Mouse (Mus musculus): Measurements from ENCODE around the gene Mrpl38.

Gene Mrpl38

DNA sequence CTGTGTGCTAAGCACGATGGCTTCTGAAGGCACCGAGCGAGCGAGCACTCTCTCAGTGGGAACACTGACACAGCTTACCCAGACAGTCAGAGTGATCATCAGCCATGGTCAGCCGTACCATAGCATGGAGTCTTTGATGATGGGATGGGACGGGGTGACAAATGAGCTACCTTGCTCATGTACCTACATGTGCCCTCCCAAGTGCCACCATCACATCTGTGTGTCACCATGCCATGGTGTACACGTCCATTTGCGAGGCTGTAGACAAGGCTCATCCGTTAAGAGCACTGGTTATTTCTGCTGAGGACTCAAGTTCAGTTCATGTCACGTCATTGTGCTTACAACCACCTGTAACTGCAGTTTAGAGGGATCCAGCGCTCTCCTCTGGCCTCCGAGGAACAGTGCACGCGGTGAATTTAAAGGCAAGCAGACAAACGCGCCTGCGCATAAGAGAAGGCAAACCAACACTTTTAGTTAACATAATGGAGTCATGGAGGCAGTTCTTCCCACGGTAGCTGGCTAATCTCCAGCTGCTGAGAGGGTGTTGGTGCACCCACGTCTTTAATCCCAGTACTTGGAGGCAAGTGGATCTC lies 27.0 kb downstream of the Mrpl38 start:
- DNase-seq (ENCODE audit: low read depth, low spot score): no peak

DNA sequence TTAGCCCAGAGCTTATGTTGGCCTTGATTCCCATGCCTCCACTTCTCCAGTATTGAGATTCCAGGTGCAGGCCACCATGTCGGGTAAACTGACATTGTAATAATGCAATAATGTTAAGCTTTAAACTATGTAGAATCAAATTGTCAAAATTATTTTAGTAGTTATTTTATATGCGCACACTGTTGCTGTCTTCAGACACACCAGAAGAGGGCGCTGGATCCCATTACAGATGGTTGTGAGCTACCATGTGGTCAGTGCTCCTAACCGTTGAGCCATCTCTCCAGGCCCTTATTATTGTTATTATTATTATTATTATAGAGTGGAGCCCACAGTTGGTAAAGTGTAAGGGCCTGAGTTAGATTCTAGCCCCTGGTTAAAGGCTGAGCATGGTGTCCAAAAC lies 27.6 kb downstream of the Mrpl38 start:
- DNase-seq (ENCODE audit: low read depth, low spot score): no peak

DNA sequence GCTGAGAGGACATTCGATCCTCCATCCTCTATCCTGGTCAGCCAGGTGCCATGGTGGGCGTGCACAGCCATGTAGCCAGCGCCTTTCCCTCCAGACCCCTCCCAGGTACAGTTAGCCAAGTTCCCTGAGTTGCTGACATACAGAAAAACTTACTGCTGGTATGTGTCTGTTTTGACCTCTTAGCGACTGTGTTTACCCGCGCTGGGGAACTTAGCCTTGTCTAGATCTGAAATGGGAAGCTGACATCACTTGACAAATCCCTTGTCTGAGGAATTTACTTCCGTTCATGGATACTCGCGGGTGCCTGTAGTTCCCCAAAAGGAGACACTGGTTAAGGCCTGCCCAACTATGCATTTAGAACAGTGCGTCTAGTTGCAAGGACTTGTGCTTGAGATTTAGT lies 28.1 kb downstream of the Mrpl38 start:
- no peak for DNase-seq (ENCODE audit: low read depth, low spot score)

DNA sequence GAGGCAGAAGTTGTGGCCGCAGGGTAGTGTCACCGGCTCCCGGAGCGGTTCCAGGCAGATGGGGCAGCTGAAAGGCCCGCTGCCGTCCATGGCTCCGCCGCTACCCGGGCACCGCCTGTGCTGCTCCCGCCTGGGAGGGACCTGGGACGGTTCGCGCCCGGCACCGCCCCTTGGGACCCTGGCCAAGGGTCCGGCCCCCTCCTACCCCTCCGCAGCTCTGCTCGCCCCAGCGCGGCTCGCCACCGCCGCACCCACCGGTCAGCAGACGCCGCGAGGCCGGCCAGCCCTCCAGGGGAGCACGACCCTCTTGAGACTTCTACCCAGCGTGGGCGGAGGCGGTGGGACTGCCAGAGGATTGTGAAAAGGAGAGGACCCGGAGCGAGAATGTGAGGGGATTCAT lies 28.5 kb downstream of the Mrpl38 start:
- no peak for DNase-seq (ENCODE audit: low read depth, low spot score)

DNA sequence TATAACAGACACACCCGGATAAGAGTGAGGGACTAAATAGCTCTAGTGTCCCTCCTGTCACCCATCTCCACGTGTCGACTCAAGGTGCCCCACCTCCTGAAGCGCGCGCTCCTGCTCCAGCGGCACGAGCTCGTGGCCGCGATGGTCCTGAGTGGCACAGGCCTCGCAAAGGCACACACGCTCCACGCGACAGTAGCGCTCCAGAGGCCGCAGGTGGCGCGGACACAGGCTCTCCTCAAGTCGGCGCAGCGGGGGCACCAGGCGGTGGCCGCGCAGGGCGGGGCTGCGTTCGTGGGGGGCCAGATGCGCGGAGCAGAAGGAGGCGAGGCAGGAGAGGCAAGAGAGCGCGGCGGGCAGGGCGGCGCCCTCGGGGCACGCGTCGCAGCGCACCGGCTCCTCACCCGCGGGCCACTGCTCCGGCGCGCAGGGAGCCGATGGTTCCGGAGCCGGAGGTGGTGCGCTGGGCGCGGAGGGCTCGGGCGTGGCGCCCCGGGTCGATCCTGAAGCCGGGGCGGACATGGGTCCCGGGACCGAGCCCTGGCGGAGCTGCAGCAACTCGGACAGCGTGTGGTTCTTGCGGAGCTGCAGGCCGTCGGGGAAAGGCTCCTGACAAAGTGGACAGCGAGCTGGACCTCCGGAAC lies 29.1 kb downstream of the Mrpl38 start:
- no peak for DNase-seq (ENCODE audit: low read depth, low spot score)

DNA sequence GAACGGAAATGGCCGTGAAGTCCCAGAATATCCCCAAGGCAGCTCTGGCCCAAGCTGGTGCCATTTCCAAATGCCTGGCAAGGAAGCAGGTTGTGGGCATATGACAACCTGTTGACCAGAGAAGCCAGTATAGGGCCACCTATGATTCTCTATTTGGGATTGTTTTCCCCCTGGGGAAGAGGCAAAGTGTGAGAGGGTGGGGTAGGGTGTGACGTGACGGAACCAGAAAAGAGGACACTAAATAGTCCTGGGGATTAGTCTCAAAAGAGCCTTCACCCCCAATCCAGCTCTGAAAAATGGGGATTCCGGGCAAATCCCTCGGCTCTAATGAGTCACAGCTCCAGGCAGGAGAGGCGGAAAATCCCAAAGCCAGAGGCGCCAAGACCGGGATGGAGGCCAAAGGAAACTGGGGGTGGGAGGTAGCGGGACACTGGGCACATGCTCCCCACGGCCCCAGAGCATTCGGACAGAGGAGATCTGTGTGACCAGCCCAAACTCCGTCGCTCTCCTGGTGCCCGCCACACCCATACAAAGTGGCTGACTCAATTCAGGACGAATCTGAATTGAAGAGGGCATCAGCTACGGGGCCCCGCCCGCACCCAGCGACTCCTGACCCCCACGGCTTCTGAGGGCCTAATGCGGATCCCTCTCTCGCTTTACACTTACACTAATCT lies 30.1 kb downstream of the Mrpl38 start:
- no peak for DNase-seq (ENCODE audit: low read depth, low spot score)

DNA sequence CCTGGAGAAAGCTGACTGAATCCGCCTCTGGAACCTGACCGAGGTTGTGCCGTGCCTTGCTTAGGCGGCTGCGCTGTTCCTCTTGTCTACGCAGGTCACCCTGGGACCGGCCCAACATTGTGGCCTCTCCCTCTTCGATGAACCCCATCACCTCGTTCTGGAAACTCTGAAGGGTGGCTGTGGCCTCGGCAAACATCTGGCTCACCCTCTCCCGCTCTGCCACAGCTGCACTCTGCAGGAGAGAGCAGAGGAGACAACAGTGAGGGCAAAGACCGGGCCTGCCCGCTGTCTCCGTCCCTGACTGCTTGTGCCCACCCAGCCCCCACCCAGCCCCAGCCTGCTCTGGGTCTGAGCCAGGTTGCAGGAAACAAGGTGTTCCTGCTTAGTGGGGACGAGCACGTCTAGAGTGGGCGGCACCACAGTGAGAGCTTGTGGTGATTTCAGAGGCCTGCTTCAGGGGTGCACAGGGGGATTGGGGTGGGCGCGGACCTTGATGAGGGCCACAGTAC lies 30.8 kb downstream of the Mrpl38 start:
- no peak for DNase-seq (ENCODE audit: low read depth, low spot score)

DNA sequence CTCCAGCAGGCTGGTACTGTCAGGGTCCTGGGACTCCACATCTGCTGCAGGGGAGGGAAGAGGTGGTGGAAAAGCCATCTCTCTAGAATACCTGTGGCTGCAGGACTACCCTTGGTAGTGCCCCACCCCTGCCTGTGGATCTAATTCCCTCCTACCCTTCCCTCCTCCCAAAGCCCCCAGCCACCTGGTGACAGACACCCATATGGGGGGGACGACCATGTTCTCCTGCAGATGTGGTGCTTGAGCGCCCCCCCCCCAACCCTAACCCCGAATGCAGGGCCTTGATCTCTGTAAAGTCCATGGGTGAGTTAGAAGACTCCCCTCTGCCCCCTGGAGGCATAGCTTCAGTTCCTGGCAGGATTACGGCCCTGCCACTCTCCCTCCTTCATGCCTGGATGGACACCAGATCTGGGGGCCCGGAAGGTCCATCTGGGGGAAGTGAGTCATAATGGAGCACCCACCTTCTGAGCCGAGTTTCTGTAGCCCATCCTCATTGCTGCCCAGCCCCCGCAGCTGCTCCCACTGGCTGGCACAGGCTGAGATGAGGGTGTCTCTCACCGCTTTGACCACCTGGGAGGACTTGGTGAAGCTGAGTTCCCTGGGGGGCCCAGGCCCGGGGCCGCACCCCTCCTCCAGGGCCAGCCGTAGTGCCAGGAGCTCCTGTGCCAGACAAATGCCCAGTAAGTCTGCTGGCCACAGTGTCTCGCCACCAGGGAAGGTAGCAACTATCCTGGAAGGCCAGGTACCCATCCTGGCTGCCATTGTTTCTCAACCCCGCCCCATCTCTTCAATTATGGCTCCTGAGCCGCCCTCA lies 31.5 kb downstream of the Mrpl38 start:
- no peak for DNase-seq (ENCODE audit: low read depth, low spot score)

DNA sequence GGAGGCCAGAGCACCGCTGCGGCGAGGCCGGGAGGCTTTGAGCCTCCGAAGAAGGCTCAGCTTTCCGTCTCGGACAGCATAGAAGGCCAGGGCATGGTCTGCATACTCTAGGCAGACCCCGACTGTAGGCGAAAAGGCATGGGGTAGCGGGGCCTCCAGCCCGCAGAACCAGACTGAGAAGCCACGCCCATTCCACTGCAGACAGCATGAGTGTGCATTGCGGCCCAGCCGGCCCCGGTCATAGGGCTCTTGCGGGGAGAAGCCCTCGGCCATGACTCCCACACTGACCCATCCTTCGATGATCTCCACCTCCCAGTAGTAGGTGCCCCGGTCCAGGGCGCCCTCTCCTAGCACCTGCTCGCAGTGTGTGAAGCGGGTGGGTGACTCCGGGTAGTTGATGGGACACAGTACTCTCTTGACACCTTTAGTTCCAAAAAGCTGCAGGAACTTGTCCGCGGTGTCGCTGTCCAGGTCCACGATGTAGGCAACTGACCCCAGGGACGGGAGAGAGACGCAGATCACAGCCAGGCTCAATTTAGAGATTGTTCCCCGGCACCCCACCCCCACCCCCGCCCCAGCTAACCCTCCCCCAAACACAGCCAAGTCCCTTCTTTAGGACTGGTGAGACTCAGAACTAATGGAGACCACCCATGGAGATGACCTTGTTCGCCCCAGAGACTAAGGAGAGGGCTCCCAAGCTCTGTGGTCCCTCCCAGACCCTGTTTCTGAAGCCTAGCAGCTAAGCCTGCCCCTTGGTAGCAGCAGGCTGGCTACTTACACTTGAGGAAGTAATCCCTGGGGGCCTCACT lies 32.3 kb downstream of the Mrpl38 start:
- no peak for DNase-seq (ENCODE audit: low read depth, low spot score)

DNA sequence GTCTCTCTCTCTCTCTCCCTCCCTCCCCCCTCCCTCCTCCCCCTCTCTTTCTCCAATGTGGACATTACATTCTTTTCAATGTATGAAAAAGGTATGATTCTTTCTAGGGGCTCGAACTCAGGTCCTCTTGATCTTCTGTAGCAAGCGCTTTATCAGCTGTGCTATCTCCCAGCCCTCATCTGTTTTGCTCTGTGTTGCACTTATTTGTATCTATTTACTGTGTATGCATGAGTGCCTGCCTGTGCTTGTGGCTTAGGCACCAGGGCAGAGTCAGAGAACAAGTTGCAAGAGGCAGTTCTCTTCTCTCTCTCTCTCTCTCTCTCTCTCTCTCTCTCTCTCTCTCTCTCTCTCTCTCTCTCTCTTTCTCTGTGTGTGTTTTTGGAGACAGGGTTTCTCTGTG lies 33.6 kb downstream of the Mrpl38 start:
- no peak for DNase-seq (ENCODE audit: low read depth, low spot score)

DNA sequence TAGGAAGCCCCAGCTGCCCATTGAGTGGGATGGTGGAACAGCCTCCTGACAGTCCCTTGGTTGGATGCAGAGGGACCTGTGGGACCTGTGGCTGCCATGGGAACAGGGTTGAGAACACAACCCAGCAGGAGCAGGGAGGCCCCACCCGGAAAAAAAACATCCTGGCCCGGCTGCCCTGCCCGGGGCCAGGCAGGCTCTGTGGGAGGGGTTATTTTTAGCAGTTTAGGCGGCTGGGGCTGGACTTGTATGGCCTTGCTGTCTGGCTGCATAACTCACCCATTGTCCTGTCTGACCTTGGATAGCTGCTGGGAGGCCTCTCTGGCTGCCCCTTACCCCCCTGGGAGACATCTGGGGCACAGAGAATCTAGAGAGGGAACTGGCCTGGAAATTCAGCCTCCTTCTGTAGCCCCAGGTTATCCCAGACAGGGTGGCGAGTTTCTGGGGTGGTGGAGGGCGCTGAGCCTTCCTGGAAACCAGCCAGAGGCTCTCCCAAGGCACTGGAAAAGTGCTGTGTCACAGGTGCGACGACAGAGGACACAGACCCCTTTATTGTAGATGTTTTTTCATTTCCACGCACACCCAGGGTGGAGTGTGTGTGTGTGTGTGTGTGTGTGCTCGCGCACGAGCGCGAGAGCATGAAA lies 34.5 kb downstream of the Mrpl38 start:
- no peak for DNase-seq (ENCODE audit: low read depth, low spot score)

DNA sequence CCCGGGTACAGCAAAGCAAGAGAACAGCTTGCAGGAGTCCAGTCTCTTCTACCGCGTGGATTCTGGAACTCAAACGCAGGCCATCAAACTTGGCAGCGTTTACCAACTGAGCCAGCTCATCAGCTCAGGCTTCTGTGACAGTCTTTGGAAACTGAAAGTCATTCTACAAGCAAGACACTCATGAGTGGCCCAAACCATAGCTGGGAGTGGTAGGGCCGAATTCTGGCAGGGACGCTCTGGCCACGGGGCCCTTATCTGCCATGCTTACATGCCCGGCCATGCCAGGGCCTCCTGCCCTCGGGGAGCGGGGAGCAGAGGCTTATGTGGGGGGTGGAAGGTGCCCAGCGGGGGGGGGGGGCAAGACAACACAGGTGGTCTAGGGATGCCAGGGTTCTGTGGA lies 35.1 kb downstream of the Mrpl38 start:
- no peak for DNase-seq (ENCODE audit: low read depth, low spot score)

DNA sequence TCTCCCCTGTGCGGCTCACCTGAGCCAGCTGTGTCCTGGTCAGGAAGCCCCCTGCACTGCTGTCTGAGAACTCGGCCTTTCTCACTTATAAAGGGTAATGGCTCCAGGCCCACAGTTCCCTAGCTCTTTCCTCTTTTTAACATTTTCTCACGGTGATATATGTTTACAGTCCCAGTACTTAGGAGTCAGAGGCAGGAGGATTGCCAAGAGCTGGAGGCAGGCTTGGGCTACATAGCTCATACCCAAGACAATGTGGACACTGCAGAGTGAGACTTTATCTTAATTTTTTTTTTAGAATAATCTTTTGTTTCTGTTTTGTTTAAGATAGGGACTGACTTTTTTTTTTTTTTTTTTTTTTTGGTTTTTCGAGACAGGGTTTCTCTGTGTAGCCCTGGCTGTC lies 36.2 kb downstream of the Mrpl38 start:
- no peak for DNase-seq (ENCODE audit: low read depth, low spot score)

DNA sequence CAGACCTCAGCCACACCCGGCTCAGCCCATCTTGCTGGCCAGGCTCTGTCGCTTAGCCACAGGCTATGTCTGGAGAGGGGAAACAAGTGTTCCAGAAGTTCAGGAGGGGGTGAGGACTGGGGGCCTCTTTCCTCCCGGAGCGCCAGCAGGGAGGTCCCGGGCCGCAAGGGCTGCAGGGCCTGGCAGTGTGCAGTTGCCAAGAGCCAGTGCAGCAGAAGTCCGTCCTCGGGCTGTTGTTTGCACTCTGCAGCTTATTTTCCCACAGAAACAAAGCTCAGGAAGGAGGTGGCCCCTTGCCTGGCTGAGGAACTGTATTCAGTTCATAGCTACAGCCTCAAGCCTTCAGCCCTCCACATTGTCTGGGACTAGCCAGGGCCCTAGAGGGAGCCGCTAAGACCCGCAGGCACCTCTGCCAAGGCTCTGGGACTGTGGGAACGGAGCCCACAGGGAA lies 36.7 kb downstream of the Mrpl38 start:
- no peak for DNase-seq (ENCODE audit: low read depth, low spot score)

DNA sequence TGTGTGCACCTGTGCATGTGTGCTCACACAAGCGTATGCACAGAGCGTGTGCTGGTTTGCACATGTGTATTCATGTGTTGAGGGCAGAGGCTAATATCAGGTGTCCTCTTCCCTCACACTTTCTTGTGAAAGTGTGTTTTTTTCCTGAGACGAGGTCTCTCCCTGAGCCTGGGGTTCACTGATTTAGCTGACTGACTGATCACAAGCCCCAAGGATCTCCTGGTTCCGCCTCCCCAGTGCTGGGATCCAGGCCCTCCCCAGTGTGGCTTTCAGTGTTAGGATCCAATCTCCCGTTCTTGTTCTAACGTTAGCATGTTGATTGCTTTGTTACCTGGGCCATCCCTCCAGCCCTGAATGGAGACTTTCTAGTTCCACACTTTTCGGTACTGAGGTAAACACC lies 37.8 kb downstream of the Mrpl38 start:
- DNase-seq (ENCODE audit: low read depth, low spot score): no peak

DNA sequence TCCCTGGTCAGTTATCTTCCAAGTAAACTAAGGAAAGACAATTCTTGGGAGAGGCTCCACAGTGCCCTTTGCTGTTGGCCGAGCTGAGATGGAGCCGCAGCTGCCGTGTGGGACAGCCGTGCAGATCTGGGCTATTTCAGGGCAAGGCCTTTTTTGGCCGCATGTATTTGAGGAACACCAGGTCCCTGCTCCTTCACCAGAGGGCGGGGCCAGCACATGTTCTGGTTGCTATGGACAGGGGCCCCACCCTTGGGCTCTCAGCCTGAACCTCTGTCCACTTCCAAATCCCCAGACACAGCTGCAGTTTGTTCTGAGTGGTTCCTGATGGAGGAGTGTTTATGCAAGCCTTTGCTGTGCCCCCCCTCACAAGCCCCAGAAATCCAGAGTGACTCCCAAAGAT lies 38.3 kb downstream of the Mrpl38 start:
- no peak for DNase-seq (ENCODE audit: low read depth, low spot score)

DNA sequence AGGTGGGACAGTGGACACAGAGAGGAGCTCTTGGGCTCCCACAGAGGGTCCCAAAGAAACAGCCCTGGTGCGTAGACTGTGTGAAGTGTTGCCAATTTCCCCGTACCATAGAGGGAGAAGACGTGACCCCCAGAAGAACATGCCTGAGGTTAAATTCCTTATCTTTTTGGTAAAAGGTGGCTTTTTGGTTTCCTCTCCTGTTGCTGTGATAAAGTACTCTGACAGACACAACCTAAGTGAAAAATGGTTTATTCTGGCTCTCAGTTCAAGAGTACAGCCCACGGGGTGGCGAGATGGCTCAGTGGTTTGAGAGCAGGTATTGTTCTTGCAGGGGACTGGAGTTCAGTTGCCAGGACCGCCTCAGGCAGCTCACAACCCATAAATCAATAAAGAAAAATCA lies 39.2 kb downstream of the Mrpl38 start:
- DNase-seq (ENCODE audit: low read depth, low spot score): no peak

DNA sequence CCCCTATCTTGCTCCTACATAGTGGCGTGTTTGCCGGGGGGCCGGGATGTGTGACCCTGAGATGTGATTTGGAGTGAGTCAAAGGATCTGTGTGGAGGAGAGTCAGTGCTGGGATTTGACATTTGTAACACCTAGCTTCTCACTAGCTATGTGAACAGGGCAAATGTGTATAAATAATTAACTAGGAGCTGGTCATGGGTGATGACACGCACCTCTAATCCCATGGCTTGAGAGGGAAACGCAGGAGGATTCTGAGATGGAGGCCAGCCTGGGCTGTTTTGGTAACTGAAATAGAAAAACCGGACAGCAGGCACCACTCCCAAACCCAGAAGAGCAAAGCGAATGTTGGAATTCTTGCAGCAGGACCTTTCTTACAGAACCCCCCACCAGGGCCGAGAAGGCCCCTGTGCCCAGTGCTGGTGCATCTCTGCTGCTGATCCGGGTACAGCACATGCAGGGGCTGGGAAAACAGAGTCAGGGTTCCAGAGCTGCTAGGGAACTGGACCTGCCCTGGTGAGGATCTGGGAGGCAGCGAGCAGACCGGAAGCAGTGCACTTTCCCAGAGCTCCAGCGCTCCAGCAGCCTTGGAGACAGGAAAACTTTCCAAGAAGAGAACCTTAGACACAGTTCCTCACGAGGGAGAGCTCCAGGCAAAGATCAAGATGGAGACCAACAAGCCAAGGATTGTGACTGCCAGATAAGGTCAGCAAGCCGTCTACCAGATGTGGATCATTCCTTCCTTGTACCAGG lies 39.8 kb downstream of the Mrpl38 start:
- DNase-seq (ENCODE audit: low read depth, low spot score): no peak

DNA sequence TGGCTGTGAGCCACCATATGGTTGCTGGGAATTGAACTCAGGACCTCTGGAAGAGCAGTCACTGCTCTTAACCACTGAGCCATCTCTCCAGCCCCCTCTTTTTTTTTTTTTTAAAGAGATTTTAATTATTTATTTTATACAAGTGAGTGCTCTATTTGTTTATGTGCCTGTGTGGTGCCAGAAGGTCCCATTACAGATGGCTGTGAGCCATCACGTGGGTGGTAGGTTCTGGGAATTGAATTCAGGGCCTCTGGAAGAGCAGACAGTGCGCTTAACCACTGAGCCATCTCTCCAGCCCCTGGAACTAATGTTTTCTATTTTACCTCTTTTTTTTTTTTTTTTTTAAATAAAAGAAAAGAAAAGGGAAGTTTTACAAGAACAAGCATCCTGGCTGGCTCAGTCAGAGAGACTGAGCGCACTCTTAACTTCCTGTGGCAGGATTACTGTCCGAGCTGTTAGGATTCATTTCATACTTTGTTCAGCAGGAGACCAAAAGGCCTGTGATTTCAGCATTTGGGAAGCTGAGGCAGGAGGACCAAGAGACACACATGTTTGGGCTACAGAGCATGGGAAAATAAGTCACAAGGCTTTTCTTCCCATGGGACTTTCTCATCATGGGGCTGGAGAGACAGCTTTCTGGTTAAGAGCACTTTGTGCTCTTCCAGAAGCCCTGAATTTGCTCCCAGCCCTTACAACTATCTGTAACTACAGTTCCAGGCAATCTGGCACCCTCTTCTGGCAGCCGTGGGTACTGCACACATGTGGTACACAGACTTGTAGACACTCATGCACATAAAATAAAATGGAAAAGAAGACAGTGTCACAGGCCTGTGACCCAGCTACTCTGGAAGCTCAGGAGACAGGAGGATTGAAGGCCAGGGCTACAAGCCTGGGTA lies 42.2 kb downstream of the Mrpl38 start:
- DNase-seq (ENCODE audit: low read depth, low spot score): peak; percentile 88
